Mouse (Mus musculus) cerebellum, postnatal 14 days (tissue): ENCODE measurements around the gene Prkab1.

Source experiments
- DNase-seq, 2 experiments: peaks; one replicate each; pipeline ENCODE4 v3.0.0; 2021; ENCODE audit warnings: mixed read lengths in 2 of 2

The Prkab1 gene

DNA sequence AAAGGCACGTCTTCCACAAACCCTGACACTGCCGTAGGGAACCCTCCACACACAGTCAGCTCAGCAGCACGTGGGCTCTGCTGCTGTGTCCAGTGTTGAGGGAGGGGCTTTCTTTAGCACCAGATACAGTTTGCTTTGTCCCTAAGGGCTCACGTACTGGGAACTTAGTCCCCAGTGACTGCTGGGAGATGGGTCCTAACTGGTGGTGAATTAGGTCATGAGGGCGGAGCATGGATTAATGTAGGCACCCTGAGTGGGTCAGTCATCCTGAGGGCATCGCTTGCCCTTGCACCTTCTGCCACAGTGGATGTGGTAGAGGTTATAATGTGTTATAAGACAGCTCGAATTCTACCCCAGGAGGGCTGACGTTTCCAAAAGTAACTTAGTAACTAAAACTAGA is 6.9 kb downstream of the Prkab1 start:
- no peak for DNase-seq

DNA sequence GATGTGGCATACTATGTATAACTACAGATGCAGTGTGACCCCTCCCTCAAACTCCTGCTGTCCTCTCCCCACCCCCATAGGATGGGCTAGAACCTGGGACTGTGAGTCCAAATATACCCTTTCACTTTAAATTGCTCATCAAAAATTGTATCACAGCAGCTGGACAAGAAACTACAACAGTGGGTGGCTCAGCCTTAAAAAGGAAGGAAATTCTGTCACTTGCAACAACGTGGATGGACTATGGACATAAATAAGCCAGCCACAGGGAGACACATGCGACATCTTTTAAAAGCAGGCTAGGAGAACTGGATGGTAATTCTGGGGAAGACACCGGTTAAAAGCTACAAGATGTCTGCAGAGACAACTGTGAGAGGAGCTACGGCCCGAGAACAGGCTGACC is 7.8 kb downstream of the Prkab1 start:
- DNase-seq = no peak

DNA sequence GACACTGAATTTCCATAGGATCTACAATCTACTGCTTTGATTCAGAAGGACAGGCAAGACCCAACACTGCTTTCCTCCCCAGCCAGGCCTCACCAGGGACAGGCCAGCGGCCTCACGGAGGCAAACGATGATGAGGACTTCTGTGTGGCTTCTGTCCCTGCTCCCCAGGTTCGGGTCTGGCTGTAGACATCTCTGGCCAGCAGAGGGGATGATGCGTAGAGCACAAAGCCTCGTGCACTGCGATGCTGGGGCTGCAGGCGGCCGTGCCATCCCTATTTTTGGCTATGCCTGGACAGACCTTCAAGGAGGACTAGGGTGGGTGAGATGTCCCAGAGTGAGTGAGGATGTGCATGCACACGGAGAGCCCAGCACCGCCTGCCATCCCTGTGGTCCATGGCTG is 10.1 kb downstream of the Prkab1 start:
- DNase-seq = no peak

DNA sequence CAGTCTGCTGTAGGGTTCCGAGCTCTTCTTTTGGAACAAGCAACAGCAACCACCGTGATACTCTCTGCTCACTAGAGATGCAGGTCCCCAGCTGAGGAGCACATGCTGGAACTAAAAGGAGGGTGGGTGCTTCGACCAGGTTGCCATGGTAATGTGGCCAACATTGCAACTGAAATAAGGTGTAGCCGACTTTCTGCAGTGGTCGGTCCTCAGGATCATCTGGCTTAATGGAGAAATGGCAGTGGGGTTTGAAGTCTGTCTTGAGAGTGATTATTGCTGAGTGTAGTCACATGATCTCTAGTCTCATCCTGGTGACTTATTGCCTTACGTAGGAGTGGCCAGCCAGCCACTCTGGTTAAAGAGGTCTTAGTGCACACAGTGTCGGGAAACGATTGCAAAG is 10.5 kb downstream of the Prkab1 start:
- DNase-seq = no peak

DNA sequence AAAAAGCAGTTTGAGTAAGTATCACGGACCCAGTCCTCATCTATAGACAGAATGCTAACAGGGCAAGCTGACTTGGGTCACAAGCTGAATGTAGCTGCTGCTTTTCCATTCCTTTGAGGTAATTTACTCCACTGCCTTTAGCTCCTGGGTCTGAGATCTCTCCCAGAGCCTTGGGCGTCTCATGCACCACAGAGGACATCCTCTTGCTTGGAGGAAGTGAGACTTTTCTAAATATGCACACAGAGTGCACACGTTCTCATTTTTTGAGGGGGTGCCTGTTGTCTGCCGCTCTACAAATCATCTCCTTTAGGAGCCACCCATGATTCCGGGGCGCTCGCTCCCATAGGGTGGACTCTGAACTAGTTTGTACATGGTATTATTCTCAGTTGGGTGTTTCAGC is 11.8 kb downstream of the Prkab1 start:
- DNase-seq = no peak

DNA sequence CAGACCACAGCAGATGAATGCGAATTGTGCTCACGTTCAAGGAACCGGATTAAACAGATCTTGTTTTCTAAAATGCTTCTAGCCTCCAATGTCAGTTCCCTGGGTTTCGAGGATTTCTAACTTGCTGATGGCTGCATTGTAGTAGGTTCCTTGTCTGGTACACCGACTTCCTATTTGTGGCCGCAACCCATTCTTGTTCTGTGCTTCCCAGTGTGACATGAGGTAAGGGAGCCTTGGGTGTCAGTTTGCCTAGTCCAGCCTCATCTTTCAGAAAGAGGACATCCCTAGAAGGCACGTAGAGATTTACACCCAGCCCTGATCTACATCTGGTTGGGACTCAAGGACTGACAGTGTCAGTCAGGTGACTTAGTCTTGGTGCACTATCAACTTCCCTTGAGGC is 12.6 kb downstream of the Prkab1 start:
- no peak for DNase-seq

DNA sequence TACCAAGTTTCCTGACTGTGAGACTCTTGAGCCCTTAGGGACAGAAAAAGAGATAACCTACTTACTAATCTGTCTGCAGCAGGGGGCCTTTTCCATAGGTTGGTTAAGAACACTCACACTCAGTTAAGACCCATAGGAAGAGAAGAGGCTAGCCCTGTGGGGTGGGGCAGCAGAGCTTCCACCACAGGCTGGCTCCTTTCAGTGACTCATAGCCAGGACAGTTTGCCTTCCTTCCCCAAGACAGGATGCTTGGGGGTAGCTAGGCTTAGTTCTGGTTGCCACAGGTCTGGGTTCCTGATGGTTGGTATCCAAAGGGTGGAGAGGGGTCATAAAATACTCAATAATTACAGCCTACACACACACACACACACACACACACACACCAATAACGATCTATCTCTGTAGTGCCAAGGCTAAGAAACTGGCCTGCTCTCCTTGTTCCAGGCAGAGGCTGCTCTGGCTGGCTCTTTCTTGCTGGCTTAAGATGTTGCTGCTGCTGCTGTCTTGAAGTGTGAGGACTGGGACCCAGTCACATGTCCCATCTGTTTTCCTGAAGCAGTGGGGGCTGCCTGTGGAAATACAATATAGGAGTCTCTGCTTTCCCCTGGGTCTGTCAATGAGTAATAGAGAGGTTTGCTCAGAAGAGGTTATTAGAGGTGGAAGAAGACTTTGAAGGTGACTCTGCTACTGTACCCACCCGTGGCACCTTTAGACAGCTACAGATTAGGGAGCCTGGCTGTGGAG is 14.3 kb downstream of the Prkab1 start:
- DNase-seq = no peak

DNA sequence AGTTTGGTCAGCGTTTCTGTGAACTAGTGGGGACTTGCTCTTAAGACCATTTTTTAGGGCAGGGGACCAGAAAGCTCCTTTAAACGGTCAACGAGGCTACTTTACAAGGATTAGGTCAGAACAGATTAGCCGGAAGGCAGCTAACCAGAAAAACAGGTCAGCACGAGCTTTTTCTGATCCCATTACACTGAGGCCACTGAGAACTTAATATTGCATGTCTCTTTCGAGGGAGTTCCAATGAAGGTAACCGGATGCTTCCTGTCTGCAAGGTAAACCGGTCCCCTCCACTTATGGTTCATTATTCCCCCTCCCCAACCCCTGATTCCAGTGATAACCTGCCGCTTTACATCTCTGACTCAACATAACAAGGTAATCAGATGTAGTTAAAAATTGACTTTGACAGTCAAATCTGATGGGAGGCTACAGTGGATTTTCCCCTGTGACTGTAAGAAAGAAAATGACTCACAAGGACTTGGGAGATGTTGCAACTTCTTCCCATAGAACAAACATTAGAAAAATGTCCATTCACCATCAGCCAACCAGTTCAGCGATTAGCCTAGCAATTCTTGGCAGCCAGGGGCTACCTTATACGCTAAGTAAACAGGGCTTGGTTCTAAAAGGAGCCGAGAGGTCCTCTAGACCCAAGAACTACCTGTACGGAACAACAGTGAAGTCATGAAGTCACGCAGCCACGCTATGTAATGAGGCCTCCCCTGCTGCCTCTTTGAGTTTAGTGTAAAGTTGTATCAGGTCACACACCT is 15.0 kb downstream of the Prkab1 start:
- DNase-seq = no peak

DNA sequence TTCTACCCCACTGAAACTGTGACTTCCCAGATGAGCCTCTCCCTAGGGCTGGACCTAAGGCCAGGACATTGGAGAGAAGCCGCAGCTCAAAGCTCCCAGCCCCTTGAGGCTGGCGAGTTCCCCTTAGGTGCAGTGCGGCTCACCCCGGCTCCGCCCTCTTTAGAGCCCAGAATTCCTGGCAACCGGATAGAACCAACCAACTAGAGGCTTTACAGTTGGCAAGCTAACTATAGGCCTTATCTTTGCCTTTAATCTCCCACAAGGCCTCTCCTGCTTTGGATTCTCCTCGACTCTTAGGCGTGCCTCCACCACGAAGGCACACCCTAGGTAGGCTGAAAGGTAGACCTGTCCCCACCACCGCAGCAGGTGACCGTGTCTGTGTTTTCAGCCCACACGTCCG is 16.6 kb downstream of the Prkab1 start:
- no peak for DNase-seq

DNA sequence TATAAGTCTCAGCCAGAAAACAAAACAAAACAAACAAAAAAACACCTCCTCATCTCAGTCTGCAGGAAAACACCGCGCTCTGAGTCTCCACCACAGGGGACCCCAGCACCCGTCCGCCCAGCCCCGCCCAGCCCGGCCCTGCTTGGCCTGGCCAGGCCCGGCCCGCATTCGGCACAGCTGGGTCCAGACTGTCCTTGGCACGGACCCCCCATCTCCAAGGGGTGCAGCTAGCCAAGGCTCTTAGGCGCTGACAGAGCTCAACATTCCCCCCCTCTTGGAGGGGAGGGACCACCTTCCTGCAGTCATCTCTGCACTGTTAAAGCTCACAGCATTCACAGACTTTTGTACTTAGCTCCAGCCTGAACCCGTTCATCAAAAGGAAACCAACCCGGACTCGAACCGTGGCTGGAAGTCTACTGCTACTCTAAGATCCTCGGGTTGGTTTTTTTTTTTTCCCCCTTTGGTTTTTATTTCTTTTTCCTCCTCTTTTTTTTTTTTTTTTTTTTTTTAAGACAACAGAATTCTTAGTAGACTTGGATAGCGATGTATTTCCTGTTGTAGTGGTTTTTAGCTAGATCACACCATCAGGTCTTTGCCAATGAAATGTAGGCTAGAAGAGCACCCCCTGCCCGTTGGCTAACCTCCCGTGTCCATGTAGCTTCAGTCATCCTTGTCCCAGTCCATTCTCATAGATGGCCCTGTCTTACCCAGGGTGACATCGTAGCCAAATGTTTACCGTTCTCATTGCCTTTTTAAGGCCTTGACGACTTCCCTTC is 17.8 kb downstream of the Prkab1 start:
- peak; percentile 42 to 68 for DNase-seq

DNA sequence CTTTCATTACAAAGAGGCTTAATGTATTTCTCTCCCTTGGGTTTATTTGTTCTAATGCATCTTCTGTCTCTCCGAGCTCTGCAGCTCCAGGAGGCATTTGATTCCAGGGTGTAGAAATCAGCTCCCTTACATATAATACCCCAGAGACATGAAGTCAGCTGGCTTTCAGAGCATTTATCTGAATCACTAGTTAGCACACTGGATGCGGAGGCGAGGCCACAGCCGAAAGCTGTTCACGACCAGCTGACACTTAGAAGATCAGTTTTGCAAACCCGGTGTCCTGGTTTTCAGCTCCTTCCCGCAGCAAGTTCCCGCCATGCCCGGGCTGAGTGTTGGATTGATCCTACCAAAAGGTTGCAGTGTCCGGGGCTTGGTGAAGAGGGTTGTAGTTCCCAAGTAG is 20.0 kb downstream of the Prkab1 start:
- no peak for DNase-seq

DNA sequence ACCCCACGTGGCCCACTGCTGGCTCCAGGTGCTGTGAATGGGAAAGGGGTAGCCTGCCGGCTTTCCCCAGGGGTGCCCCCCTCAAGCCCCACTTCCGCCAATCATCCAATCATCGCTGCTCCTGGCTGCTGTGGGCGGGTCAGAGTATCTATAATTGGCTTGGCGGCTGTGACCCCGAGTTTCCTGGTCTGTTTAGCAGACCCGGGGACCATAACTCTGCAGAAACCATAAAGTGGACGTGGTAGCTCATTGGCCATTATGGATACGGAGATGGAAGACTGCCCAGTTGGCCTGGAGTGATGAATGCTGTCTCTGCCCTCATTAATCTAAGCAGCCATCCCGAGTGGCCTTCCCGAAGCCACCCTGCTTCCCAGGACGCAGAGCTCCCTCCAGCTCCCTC is 20.5 kb downstream of the Prkab1 start:
- no peak for DNase-seq

DNA sequence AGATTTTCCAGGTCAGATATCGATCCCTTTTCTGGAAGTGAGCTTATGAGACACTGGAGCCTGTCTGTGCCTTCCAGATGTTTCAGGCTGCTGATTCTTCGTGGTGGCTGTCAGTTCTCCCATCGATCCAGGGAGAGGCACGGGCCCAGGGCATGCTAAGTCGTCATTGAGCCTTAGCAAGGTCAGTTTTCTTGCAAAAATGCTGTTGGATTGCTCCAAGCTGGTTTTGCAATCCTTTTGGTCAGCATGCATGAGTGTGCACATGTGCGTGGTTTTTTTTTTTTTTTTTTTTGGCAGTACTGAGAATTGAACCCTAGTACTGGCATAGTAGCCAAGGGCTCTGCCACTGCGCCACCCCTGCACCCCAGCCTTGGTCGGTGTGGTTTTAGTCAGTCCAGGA is 21.2 kb downstream of the Prkab1 start:
- no peak for DNase-seq

DNA sequence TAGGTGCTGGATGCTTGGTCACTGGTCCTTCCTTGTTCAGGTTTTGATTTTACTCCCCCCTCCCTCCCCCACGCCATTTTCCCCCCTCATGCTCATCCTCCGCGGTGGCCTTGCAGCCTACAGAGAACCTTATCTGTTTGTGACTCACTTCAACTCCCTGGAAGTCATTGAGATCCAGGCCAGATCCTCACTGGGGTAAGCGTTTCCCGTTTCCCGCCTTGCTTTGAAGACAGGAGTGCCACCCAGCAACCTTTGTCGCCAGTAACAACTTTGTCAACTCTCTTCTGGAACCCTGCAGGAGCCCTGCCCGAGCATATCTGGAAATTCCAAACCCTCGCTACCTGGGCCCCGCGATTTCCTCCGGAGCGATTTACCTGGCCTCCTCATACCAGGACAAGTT is 26.9 kb downstream of the Prkab1 start:
- no peak for DNase-seq

DNA sequence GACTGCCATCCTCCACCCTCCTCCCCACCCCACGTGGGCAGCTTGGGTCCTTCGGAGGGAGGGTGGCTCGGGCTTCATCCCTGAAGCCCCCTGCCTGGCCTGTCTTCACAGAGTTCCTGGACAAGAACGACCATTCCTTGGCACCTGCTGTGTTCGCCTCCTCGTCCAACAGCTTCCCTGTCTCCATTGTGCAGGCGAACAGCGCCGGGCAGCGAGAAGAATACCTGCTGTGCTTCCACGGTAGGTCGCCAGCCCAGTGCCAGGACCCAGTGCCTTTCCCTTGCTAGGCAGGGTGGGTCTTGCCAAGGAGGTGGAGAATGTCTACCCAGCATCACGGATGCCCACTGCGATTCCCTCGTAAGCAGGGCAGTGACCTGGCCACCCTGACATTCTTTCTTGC is 30.2 kb downstream of the Prkab1 start:
- peak; percentile 54 to 76 for DNase-seq

DNA sequence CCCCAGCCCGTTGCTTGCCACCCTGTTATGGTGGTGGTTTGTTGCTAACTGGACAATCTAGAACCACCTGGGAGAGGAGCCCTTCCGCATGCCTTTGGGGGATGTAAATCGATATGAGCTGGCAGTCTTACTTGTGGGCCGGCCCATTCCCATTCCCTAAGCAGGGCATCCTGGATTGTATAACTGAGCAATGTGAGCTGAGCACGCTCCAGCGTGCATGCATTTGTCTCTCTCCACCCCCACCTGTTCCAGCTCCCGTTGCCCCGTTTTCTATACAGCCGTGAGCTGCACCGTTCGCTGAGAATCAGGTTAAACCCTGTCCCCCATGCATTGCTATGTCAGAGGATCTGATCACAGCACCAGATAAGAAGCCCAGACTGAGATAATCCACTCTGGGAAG is 32.6 kb downstream of the Prkab1 start:
- DNase-seq = no peak

DNA sequence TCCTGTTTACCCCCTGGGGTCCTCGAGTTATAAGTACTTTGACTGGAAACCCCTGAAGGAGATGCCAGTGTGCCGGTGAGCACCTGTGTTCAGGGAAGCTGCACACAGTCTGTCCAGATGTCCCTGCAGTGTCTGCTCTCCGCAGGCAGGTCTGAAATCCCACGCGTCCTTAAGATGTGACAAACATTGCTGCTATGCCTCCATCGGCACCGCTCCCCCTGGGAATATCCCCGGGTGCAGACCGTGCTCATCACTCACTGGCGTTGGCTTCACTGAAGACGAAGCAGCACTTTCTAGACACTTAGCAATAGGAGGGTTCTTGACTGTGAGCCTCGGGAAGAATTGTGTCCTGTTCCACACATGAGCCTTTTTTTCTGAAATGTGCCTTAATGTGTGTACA is 37.0 kb downstream of the Prkab1 start:
- DNase-seq = no peak

DNA sequence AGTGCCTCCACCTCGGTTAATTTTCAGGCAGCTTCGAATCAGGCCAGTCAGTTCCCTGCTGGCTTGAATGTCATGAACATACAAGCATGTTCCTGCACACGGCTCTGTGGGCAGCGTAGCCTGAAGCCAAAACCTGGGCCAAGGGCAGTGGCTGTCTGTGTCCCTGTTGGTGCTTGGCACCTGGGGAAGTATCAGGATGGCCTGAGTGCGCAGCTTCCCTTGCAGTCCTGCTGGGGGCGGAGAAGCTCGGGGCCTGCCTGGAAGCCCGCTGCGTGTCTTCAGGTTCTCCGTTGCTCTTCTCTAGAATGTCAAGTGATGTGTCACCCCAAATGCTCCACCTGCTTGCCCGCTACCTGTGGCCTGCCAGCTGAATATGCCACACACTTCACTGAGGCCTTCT is 39.2 kb downstream of the Prkab1 start:
- peak; percentile 45 to 50 for DNase-seq

DNA sequence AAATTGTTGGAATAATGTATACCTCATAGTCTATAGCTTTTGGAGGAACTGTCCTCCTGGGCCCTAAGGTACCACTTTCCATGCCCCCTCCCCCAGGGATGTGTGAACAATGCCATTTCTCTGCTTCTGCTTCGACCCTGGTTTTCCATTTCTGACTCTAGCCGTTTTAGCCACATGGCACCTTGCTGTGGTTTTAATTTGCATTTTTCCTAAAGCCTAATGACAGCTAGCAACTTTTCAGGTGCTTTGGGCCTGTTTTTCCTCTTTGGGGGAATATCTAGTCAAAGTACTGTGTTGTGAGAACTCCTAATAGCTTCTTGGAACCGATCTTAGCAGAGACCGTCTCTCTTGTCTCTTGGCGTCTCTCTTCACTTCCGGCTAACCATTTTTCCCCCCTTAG is 39.9 kb downstream of the Prkab1 start:
- no peak for DNase-seq

DNA sequence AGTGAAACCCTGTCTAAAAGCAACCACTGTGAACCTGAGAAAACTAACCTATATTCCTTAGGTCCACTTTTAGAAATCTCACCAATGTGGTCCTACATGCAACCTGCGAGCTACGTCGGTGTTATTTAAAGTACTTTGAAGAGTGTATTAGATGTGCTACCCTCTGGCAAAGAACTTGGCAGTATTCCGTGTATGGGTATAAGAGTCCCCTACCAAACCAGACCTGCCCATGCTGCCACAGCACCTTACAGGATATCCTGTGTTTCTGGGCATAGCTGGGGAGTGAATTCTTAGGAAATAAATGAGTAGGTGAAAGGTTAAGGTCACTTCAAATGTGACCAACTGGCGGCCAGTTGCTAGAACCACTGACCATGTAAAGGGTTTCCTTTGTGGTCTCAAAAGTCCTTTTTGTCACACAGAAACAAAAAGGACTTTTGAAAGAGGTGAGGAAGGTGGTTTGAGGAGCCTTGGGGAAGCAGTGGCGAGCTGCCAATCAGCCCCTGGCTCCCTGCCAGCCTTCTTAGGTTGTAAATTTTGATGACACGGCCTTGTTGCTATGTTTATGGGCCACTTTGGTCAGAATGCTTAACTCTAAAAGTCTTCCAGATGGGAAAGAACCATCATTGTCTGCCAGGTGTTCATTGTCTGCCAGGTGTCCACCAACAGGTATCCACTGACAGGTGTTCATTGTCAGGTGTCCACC is 41.5 kb downstream of the Prkab1 start:
- DNase-seq = peak; percentile 49 to 68

DNA sequence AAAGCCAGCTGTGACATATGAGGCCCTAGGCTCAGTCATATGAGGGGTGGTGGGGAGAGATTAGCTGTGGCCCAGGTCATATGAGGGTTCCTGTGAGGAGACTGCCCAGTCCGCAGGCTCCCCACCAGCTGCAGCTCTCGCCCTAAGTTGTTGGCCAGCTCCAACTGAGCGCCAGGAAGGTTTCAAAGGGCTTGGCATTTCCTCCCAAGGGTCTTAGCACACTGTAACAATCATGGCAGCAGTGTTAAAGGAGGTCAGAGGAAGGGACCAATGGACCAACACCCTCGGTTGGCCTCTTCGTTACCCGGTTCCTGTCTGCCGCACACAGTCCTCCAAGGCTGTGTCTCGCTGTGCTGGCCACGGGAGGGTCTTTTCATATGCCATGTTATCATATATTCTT is 43.8 kb downstream of the Prkab1 start:
- DNase-seq = no peak

DNA sequence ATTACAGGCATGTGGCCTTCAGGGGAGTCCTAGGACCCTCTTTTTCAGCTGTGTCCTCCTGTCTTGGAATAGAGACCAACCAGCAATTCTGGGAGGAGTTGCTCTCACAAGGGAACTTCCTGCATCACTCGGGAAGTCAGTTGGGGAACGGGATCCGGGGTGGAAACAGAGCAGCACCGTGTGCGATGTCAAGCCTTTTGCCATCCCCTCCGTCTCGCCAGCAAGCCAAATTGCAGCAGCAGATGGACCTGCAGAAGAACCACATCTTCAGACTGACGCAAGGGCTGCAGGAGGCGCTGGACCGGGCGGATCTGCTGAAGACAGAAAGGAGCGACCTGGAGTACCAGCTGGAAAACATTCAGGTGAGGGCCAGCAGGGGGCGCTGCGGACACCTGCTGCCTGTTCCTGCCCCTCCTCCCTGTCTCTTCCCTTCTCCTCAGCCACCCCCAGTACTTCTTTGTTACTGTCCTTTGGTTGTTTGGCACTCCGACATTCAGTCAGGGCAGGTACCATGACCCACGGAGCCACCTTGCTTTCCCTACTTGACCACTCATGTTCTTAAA is 45.1 kb downstream of the Prkab1 start:
- peak; percentile 40 to 61 for DNase-seq

DNA sequence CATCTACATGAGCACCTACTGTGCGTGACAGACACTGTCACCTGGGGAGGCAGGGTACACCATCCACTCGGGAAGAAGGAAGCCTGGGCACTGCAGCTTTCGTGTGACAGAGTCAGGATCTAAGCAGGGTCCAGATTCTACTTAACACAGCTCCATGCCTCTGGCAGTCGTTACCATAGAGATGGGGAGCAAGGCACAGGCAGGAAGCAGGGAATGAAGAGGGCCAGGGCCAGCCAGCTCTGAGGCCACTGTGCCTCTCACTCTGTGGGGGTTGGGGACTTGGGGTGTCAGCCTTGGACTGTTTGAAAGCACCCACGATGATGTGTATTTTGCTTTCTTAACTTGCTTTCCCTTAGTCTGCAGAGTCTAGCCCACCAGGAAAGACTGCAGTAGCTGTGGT is 46.1 kb downstream of the Prkab1 start:
- no peak for DNase-seq
